Mouse (Mus musculus): ENCODE data around the gene Phactr1. TPM values are rescaled to one million over a fixed set of nuclear protein-coding genes. Genes with fewer than 3 reads are reported as not detected.

Phactr1 gene
- polyA plus RNA-seq, 1 experiment, result 0.35 TPM

- no peak for TF ChIP-seq POLR2A (IDR thresholded peaks at IDR 0.05; ENCODE audit: borderline replicate concordance, control insufficient read depth, low read depth, low read length)
- no peak for TF ChIP-seq CTCF (IDR thresholded peaks at IDR 0.05; ENCODE audit: control insufficient read depth, insufficient read depth, low read length)
Measured at GRCm38 (mm10) chr13:43122306-43123070, 442.1 kb downstream of the Phactr1 start.

GRCm38 (mm10) chr13:43123895-43124682 is 443.7 kb downstream of the Phactr1 start:
- H3K27ac ChIP-seq (ENCODE audit: control insufficient read depth, insufficient read depth, low read depth, low read length, poor library complexity), result no peak overlapping the region
- H3K4me3 ChIP-seq (replicated peaks; ENCODE audit: control insufficient read depth, low read depth, low read length), result no peak overlapping the region
- TF ChIP-seq POLR2A (IDR thresholded peaks at IDR 0.05; ENCODE audit: borderline replicate concordance, control insufficient read depth, low read depth, low read length) (no peak), CTCF (IDR thresholded peaks at IDR 0.05; ENCODE audit: control insufficient read depth, insufficient read depth, low read length) (no peak)
- no peaks in the 10 kb centered on the region for H3K4me1 ChIP-seq (ENCODE audit: control insufficient read depth, insufficient read depth, low read length)
- 68% methylated on average over 17 of the region's 17 CpGs for WGBS

More at GRCm38 (mm10) chr13:43122306-43123070, 442.1 kb downstream of the Phactr1 start:
- H3K4me1 ChIP-seq (ENCODE audit: control insufficient read depth, insufficient read depth, low read length), result no peaks in the 10 kb centered on the region
- 57% methylated on average over 16 of the region's 16 CpGs for WGBS
- no peak overlapping the region for H3K27ac ChIP-seq (ENCODE audit: control insufficient read depth, insufficient read depth, low read depth, low read length, poor library complexity)
- no peak overlapping the region for H3K4me3 ChIP-seq (replicated peaks; ENCODE audit: control insufficient read depth, low read depth, low read length)

DNA sequence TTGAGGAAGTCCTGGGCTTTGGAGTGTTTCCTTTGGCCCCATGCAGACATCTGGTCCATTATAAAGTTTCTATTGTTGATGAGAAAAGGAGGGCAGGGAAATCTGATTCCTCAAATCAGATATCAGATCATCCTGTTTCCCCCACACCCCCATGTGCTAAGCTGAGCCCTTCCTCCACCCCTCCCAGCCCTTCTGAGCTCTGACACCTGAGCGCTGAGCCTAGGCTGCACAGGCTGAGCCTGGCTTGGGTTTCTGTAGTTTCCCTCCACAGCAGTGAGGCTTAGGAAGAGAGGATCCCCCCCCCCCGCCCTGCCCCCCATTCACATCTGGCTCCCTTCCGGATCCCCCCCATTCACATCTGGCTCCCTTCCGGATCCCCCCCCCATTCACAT is 444.3 kb downstream of the Phactr1 start:
- no peaks in the 10 kb centered on the region for H3K4me1 ChIP-seq (ENCODE audit: control insufficient read depth, insufficient read depth, low read length)
- H3K27ac ChIP-seq (ENCODE audit: control insufficient read depth, insufficient read depth, low read depth, low read length, poor library complexity), result no peak overlapping the region
- 32% methylated on average over 4 of the region's 4 CpGs for WGBS
- no peak overlapping the region for H3K4me3 ChIP-seq (replicated peaks; ENCODE audit: control insufficient read depth, low read depth, low read length)
- no peak for TF ChIP-seq CTCF (IDR thresholded peaks at IDR 0.05; ENCODE audit: control insufficient read depth, insufficient read depth, low read length)
- no peak for TF ChIP-seq POLR2A (IDR thresholded peaks at IDR 0.05; ENCODE audit: borderline replicate concordance, control insufficient read depth, low read depth, low read length)

DNA sequence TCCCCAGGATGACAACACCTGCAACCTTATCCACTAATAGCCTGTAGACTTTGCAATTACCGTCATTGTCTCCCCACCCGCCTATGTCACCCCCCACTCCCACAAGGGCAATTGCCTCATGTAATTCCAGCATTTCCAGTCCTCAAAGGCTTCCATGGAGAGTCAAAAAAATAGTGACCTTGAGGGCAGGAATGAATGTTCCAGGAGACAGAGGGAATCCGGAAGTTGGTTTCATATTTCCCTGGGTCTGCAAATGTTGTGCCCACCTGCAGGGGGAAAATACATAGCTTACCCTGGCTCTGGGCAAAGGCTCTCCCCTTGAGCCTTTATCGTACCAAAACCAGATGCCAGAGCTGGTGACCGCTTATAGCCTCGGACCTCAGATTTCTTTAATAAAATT is 449.7 kb downstream of the Phactr1 start:
- TF ChIP-seq POLR2A (IDR thresholded peaks at IDR 0.05; ENCODE audit: borderline replicate concordance, control insufficient read depth, low read depth, low read length) (no peak), CTCF (IDR thresholded peaks at IDR 0.05; ENCODE audit: control insufficient read depth, insufficient read depth, low read length) (no peak)
- WGBS, result 81% methylated on average over 6 of the region's 6 CpGs
- Histone ChIP-seq H3K27ac (ENCODE audit: control insufficient read depth, insufficient read depth, low read depth, low read length, poor library complexity) (no peak overlapping the region), H3K4me3 (replicated peaks; ENCODE audit: control insufficient read depth, low read depth, low read length) (no peak overlapping the region), H3K4me1 (ENCODE audit: control insufficient read depth, insufficient read depth, low read length) (no peaks in the 10 kb centered on the region)

DNA sequence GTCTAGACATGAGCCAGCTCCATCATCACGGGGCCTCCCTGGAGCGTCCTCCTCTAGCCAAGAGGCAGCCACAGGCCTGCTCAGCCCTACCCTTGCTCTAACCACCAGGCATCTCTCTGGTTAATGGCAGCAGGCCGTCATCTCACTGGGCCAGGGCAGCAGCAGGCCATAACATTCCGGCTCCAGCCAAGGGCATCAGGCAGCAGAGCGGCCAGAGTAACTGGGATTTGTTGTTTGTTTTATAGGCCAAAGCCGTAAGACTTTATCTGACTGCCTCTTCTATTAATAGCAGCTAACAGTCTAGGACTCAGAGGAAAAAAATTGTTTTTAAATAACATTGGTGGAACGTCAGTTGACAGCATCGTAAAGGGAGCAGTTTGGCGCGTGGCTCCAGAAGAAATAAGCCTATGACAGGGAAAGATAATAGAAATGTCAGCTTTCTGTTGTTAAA is 451.3 kb downstream of the Phactr1 start:
- TF ChIP-seq CTCF (IDR thresholded peaks at IDR 0.05; ENCODE audit: control insufficient read depth, insufficient read depth, low read length), result no peak
- no peak for TF ChIP-seq POLR2A (IDR thresholded peaks at IDR 0.05; ENCODE audit: borderline replicate concordance, control insufficient read depth, low read depth, low read length)
- Histone ChIP-seq H3K27ac (ENCODE audit: control insufficient read depth, insufficient read depth, low read depth, low read length, poor library complexity) (no peak overlapping the region), H3K4me3 (replicated peaks; ENCODE audit: control insufficient read depth, low read depth, low read length) (no peak overlapping the region), H3K4me1 (ENCODE audit: control insufficient read depth, insufficient read depth, low read length) (no peaks in the 10 kb centered on the region)
- WGBS, result 85% methylated on average over 10 of the region's 10 CpGs

DNA sequence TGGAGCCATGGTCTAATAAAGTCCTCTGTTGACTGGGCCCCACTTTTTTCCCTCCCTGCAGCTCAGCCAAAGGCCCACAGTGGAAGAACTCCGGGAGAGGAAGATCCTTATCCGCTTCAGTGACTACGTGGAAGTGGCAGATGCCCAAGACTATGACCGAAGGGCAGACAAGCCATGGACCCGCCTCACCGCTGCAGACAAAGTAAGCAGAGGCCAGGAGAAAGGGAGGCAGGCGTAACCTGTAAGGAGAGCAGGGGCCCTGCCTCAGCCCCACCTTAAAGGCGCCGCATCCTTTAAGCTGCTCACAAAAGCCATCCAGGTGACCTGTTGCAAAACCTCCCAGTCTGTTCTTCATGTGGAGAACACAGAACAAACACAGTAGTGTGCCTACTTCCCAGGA is 452.4 kb downstream of the Phactr1 start:
- H3K4me1 ChIP-seq (ENCODE audit: control insufficient read depth, insufficient read depth, low read length), result no peaks in the 10 kb centered on the region
- no peak overlapping the region for H3K4me3 ChIP-seq (replicated peaks; ENCODE audit: control insufficient read depth, low read depth, low read length)
- TF ChIP-seq POLR2A (IDR thresholded peaks at IDR 0.05; ENCODE audit: borderline replicate concordance, control insufficient read depth, low read depth, low read length) (no peak), CTCF (IDR thresholded peaks at IDR 0.05; ENCODE audit: control insufficient read depth, insufficient read depth, low read length) (no peak)
- WGBS, result 88% methylated on average over 9 of the region's 9 CpGs
- H3K27ac ChIP-seq (ENCODE audit: control insufficient read depth, insufficient read depth, low read depth, low read length, poor library complexity), result no peak overlapping the region

DNA sequence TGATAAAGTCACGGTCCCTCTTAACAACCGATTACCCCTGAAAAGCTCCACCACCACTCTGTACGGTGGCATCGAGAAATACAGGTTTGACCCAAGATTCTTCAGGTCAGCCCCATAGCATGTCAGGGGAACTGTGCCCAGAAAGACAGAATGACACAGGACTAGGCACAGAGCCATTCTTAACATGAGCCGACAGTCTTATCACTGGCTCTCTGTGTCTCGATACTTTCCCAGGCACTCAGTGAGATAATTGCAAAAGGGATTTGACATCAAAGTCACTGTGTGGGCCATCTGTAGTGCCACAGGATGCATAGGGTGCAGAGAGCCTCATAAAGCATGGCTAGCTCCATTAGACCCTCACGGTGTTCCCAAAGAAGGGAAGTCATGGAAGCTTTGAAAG is 453.0 kb downstream of the Phactr1 start:
- 81% methylated on average over 7 of the region's 7 CpGs for WGBS
- no peak for TF ChIP-seq CTCF (IDR thresholded peaks at IDR 0.05; ENCODE audit: control insufficient read depth, insufficient read depth, low read length)
- TF ChIP-seq POLR2A (IDR thresholded peaks at IDR 0.05; ENCODE audit: borderline replicate concordance, control insufficient read depth, low read depth, low read length), result no peak
- Histone ChIP-seq H3K27ac (ENCODE audit: control insufficient read depth, insufficient read depth, low read depth, low read length, poor library complexity) (no peak overlapping the region), H3K4me1 (ENCODE audit: control insufficient read depth, insufficient read depth, low read length) (no peaks in the 10 kb centered on the region), H3K4me3 (replicated peaks; ENCODE audit: control insufficient read depth, low read depth, low read length) (no peak overlapping the region)

- WGBS, result 32% methylated on average over 4 of the region's 4 CpGs
- no peak for TF ChIP-seq POLR2A (IDR thresholded peaks at IDR 0.05; ENCODE audit: borderline replicate concordance, control insufficient read depth, low read depth, low read length)
- no peak for TF ChIP-seq CTCF (IDR thresholded peaks at IDR 0.05; ENCODE audit: control insufficient read depth, insufficient read depth, low read length)
- no peaks in the 10 kb centered on the region for H3K4me1 ChIP-seq (ENCODE audit: control insufficient read depth, insufficient read depth, low read length)
- no peak overlapping the region for H3K27ac ChIP-seq (ENCODE audit: control insufficient read depth, insufficient read depth, low read depth, low read length, poor library complexity)
- H3K4me3 ChIP-seq (replicated peaks; ENCODE audit: control insufficient read depth, low read depth, low read length), result no peak overlapping the region
Measured at GRCm38 (mm10) chr13:43134468-43134867, 454.0 kb downstream of the Phactr1 start.

Measured in bone marrow, adult 2 months (tissue).